Mouse (Mus musculus) CH12.LX (cell line): ENCODE results near the gene Chst15. TPM values are rescaled to one million over a fixed set of nuclear protein-coding genes. Genes with fewer than 3 reads are reported as not detected.
A peak's percentile ranks its signal among the peaks of the same experiment; 100 is the strongest.

Experiments
- DNase-seq: peaks from one replicate; pipeline ENCODE4 v3.0.0-alpha.2; 2013; ENCODE audit errors: extremely low read depth
- H3K27ac ChIP-seq: 2 replicates; pipeline ENCODE4 v1.5.1; 2012; ENCODE audit warnings: low read depth, mild to moderate bottlenecking, control low read depth, moderate library complexity; ENCODE audit not compliant: insufficient read depth
- H3K27me3 ChIP-seq: replicated peaks from 2 replicates; pipeline ENCODE3; 2012; ENCODE audit warnings: inconsistent platforms
- H3K36me3 ChIP-seq, 2 experiments: replicated peaks in 1 of 2; 2 replicates each; pipeline versions ENCODE3 to v1.6.1; 2012; ENCODE audit warnings: inconsistent platforms in 1 of 2, low read length in 1 of 2, mild to moderate bottlenecking in 1 of 2, mixed read lengths in 1 of 2, moderate library complexity in 1 of 2; ENCODE audit not compliant: control insufficient read depth in 1 of 2, insufficient read depth in 1 of 2
- H3K4me1 ChIP-seq, 2 experiments: 2 replicates each; pipeline ENCODE4 v1.6.1; 2012; ENCODE audit warnings: inconsistent platforms in 1 of 2, moderate library complexity in 1 of 2; ENCODE audit not compliant: insufficient read depth in 2 of 2, control insufficient read depth in 1 of 2
- H3K4me2 ChIP-seq: 2 replicates; pipeline ENCODE4 v1.6.1; 2012; ENCODE audit warnings: low read depth, mild to moderate bottlenecking, control low read depth; ENCODE audit not compliant: poor library complexity, insufficient read depth, severe bottlenecking
- H3K4me3 ChIP-seq, 3 experiments: fragments of 150-350 bp in 1 of 3; sonication (generic) in 1 of 3; replicated peaks in 1 of 3; 2 replicates each; pipeline versions ENCODE3 to v1.5.1; 2011 to 2012; ENCODE audit warnings: low read depth in 2 of 3, low read length in 2 of 3, mild to moderate bottlenecking in 2 of 3, moderate library complexity in 2 of 3, control low read depth in 1 of 3, improper control_type of control experiment in 1 of 3, inconsistent platforms in 1 of 3, mixed read lengths in 1 of 3; ENCODE audit not compliant: poor library complexity in 1 of 3
- H3K79me2 ChIP-seq: replicated peaks from 2 replicates; pipeline ENCODE4 v1.6.1; 2012; ENCODE audit warnings: mild to moderate bottlenecking, moderate library complexity; ENCODE audit not compliant: control insufficient read depth, poor library complexity, insufficient read depth, severe bottlenecking; ENCODE audit errors: extremely low read depth
- H3K9ac ChIP-seq: 2 replicates; pipeline ENCODE4 v1.6.1; 2012; ENCODE audit warnings: low read depth, mild to moderate bottlenecking, control low read depth, moderate library complexity; ENCODE audit not compliant: insufficient read depth
- H3K9me3 ChIP-seq: replicated peaks from 2 replicates; pipeline ENCODE3; 2012; ENCODE audit warnings: low read length, inconsistent platforms, mixed read lengths
- BHLHE40 ChIP-seq: IDR thresholded peaks from 2 replicates; pipeline ENCODE4 v1.6.1; 2011; ENCODE audit warnings: mild to moderate bottlenecking, low read depth, low read length, improper control_type of control experiment
- E2F4 ChIP-seq: IDR thresholded peaks from 2 replicates; pipeline ENCODE4 v1.6.1; 2011; ENCODE audit warnings: low read depth, low read length, improper control_type of control experiment; ENCODE audit not compliant: insufficient replicate concordance
- ELF1 ChIP-seq: IDR thresholded peaks from 2 replicates; pipeline ENCODE4 v1.6.1; 2014; ENCODE audit warnings: low read depth, mild to moderate bottlenecking, inconsistent platforms, low read length, improper control_type of control experiment
- EP300 ChIP-seq: IDR thresholded peaks from 2 replicates; pipeline ENCODE4 v1.6.1; 2011; ENCODE audit warnings: low read length, improper control_type of control experiment
- GABPA ChIP-seq: IDR thresholded peaks from 2 replicates; pipeline ENCODE4 v1.6.1; 2012; ENCODE audit warnings: low read depth, low read length, improper control_type of control experiment, inconsistent platforms; ENCODE audit not compliant: insufficient replicate concordance
- HCFC1 ChIP-seq: IDR thresholded peaks from 2 replicates; pipeline ENCODE4 v1.6.1; 2012; ENCODE audit warnings: low read depth, mild to moderate bottlenecking, inconsistent platforms, low read length, improper control_type of control experiment
- JUN ChIP-seq: IDR thresholded peaks from 2 replicates; pipeline ENCODE4 v1.6.1; 2011; ENCODE audit warnings: low read depth, mild to moderate bottlenecking, low read length, improper control_type of control experiment, moderate library complexity; ENCODE audit not compliant: insufficient read depth
- KAT2A ChIP-seq: IDR thresholded peaks from 2 replicates; pipeline ENCODE4 v1.6.1; 2012; ENCODE audit warnings: low read length, improper control_type of control experiment, inconsistent platforms; ENCODE audit not compliant: insufficient replicate concordance
- MAX ChIP-seq: IDR thresholded peaks from 2 replicates; pipeline ENCODE4 v1.6.1; 2011; ENCODE audit warnings: low read length, improper control_type of control experiment
- MEF2A ChIP-seq: IDR thresholded peaks from 2 replicates; pipeline ENCODE4 v1.6.1; 2014; ENCODE audit warnings: low read depth, mild to moderate bottlenecking, inconsistent platforms, low read length, improper control_type of control experiment, borderline replicate concordance
- MYC ChIP-seq: IDR thresholded peaks from 2 replicates; pipeline ENCODE4 v1.6.1; 2011; ENCODE audit warnings: low read depth, mild to moderate bottlenecking, improper control_type of control experiment, low read length
- NELFE ChIP-seq: IDR thresholded peaks from 2 replicates; pipeline ENCODE4 v1.6.1; 2011; ENCODE audit warnings: low read depth, low read length, improper control_type of control experiment
- POLR2A ChIP-seq: IDR thresholded peaks from 2 replicates; pipeline ENCODE4 v1.6.1; 2011; ENCODE audit warnings: low read depth, mild to moderate bottlenecking, improper control_type of control experiment, low read length
- POLR2AphosphoS2 ChIP-seq: IDR thresholded peaks from 2 replicates; pipeline ENCODE4 v1.6.1; 2011; ENCODE audit warnings: low read depth, low read length, improper control_type of control experiment
- SIN3A ChIP-seq: IDR thresholded peaks from 2 replicates; pipeline ENCODE4 v1.6.1; 2012; ENCODE audit warnings: low read length, improper control_type of control experiment, inconsistent platforms
- TBP ChIP-seq: conservative IDR thresholded peaks from 2 replicates; pipeline ENCODE4 v1.6.1; 2011; ENCODE audit warnings: low read depth, low read length, improper control_type of control experiment
- UBTF ChIP-seq: IDR thresholded peaks from 2 replicates; pipeline ENCODE4 v1.6.1; 2012; ENCODE audit warnings: low read depth, mild to moderate bottlenecking, inconsistent platforms, low read length, improper control_type of control experiment, moderate library complexity
- ZNF384 ChIP-seq: IDR thresholded peaks from 2 replicates; pipeline ENCODE4 v1.6.1; 2012; ENCODE audit warnings: low read depth, low read length, improper control_type of control experiment, inconsistent platforms
- dilution Hi-C: fragments of 300-500 bp; cut with MboI; formaldehyde crosslinking; loops from 2 replicates; pipeline ENCODE4 v1.14.3; 2020; ENCODE audit warnings: low sequenced_read_pairs; ENCODE audit not compliant: extremely low pct_unique_long_range_greater_than_20kb, extremely low pct_ligation_motif_present
- in situ Hi-C: fragments of 300-500 bp; cut with MboI; formaldehyde crosslinking; loops from 3 replicates; pipeline ENCODE4 v1.14.3; 2019; ENCODE audit warnings: low sequenced_read_pairs, low pct_ligation_motif_present, low pct_unique_long_range_greater_than_20kb, mixed read lengths
- polyA plus RNA-seq: library from polyadenylated mRNA; unstranded; fragments of >175 nt; gene quantifications from 2 replicates; pipeline ENCODE4 v1.2.1, GENCODE M21; 2012; ENCODE audit warnings: low read depth; ENCODE audit not compliant: insufficient read length
- total RNA-seq, 2 experiments: library from RNA; depleted of rRNA; stranded (reverse); fragments of 300-350 nt in 1 of 2; fragments of >200 nt in 1 of 2; gene quantifications; 2 replicates each; pipeline ENCODE4 v1.2.3; 2012 to 2014

Gene Chst15
- total and polyA plus RNA-seq, 3 experiments: 0.42 to 0.81 (median 0.57) TPM

GRCm38 (mm10) chr7:132284048-132284737, 32.8 kb downstream of the Chst15 start:
- Histone ChIP-seq H3K9ac (no peak overlapping the region), H3K79me2 (no peaks in the 10 kb centered on the region), H3K27ac (no peak overlapping the region), H3K4me1 (peaks cover 24 to 29% of the 10 kb centered on the region in 2 experiments), H3K4me2 (no peak overlapping the region), H3K27me3 (peaks cover 32% of the 10 kb centered on the region), H3K4me3 (no peak overlapping the region), H3K36me3 (no peaks in the 10 kb centered on the region), H3K9me3 (no peaks in the 10 kb centered on the region)
- in situ Hi-C loops: no loop called here
- DNase-seq: no peak
- dilution Hi-C loops: no loop called here
- no peak for TF ChIP-seq TBP
- TF ChIP-seq POLR2AphosphoS2: no peak
- TF ChIP-seq E2F4: no peak
- no peak for TF ChIP-seq HCFC1
- no peak for TF ChIP-seq EP300
- no peak for TF ChIP-seq MYC

- Histone ChIP-seq H3K27me3 (peaks cover 42% of the 10 kb centered on the region), H3K4me3 (no peak overlapping the region), H3K9me3 (no peaks in the 10 kb centered on the region), H3K9ac (no peak overlapping the region), H3K4me2 (no peak overlapping the region), H3K4me1 (peaks cover 24 to 29% of the 10 kb centered on the region in 2 experiments), H3K36me3 (no peaks in the 10 kb centered on the region)
- in situ Hi-C loops: no loop called here
- no peak for DNase-seq
- TF ChIP-seq EP300 (no peak), ZNF384 (no peak), ELF1 (no peak), JUN (no peak), MAX (no peak), POLR2A (no peak), GABPA (no peak), SIN3A (no peak)
- TF ChIP-seq, all 38 proteins: peak for 0
- Histone ChIP-seq H3K79me2 (no peaks in the 10 kb centered on the region), H3K27ac (no peak overlapping the region)
- dilution Hi-C loops: no loop called here
Measured at GRCm38 (mm10) chr7:132282576-132282975, 34.5 kb downstream of the Chst15 start.

- no peak overlapping the region for H3K9ac ChIP-seq
- peaks cover 22 to 29% of the 10 kb centered on the region in 2 experiments for H3K4me1 ChIP-seq
- H3K27ac ChIP-seq: no peak overlapping the region
- H3K36me3 ChIP-seq: no peaks in the 10 kb centered on the region
- in situ Hi-C loops (no loop called here), dilution Hi-C loops (no loop called here)
- peaks cover 42% of the 10 kb centered on the region for H3K27me3 ChIP-seq
- H3K9me3 ChIP-seq: no peaks in the 10 kb centered on the region
- H3K4me3 ChIP-seq: no peak overlapping the region
- H3K79me2 ChIP-seq: no peaks in the 10 kb centered on the region
- no peak overlapping the region for H3K4me2 ChIP-seq
- DNase-seq: peak; percentile 58
- TF ChIP-seq BHLHE40: 0 out of 2 replicates have a peak, but pooled peaks have one; percentile 19
- TF ChIP-seq UBTF: no peak
- TF ChIP-seq GABPA: no peak
- TF ChIP-seq KAT2A: no peak
- peak; percentile 65; the same call in 1 of the 2 replicates for TF ChIP-seq MEF2A
- TF ChIP-seq NELFE: no peak
Measured at GRCm38 (mm10) chr7:132282161-132282560, 34.9 kb downstream of the Chst15 start.
